Mouse (Mus musculus): ENCODE results near the gene Col5a3. TPM values are rescaled to one million over a fixed set of nuclear protein-coding genes. Genes with fewer than 3 reads are reported as not detected.

The Col5a3 gene
- polyA plus RNA-seq, 1 experiment from 2014 or later, result 1.5 TPM

GRCm38 (mm10) chr9:20758243-20758642 is 56.6 kb downstream of the Col5a3 start:
- Histone ChIP-seq H3K4me2 (replicated peaks) (no peak overlapping the region), H3K9me3 (replicated peaks) (no peaks in the 10 kb centered on the region), H3K4me3 (no peak overlapping the region), H3K9ac (no peak overlapping the region), H3K4me1 (0 out of 2 replicates have a peak, but pooled peaks cover 5% of the 10 kb centered on the region), H3K27me3 (peaks cover 3% of the 10 kb centered on the region; the same call in 1 of the 2 replicates), H3K36me3 (no peaks in the 10 kb centered on the region), H3K27ac (no peak overlapping the region)
- no peak for ATAC-seq (ENCODE audit: low FRiP score)
- WGBS, result 78% methylated on average over 2 of the region's 2 CpGs

DNA sequence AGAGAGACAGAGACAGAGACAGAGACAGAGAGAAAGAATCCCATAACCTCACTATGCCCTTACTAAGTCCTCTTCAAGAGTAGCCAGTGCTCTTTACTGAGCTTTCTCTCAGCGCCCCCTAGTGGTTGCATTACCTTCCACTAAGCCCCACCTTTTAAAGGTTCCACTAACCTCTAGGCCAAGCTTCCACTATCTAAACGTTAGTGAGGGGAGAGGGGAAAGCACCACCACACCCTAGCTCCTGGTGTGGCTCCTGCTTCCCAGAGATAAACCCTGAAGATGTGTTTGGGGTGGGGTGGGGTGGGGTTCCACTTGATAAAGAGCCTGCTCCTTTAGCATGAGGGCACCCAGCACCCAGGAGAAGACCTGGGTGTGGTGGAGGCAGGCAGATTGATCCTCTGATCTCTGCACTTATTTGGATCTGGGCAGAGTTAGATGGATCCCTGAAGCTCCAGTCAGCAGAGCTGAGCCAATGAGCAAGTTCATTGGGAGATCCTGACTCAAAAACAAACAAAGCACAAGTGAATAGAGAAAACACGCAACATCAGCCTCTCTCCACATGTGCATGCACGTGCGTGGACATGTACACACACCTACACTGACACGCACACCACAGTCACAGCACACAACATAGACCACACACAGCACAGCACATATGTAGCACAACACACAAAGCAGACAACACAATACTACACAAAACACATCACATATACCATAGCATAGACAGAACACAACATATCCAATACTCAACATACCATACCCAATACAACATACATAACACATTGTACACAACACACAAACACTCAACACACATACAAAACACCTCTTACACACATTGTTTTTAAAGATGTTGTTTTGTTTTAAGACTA is 57.5 kb downstream of the Col5a3 start:
- H3K9ac ChIP-seq, result no peak overlapping the region
- H3K36me3 ChIP-seq, result no peaks in the 10 kb centered on the region
- H3K4me1 ChIP-seq, result 0 out of 2 replicates have a peak, but pooled peaks cover 5% of the 10 kb centered on the region
- H3K9me3 ChIP-seq (replicated peaks), result no peaks in the 10 kb centered on the region
- ATAC-seq (ENCODE audit: low FRiP score), result no peak
- H3K27me3 ChIP-seq, result peaks cover 3% of the 10 kb centered on the region; the same call in 1 of the 2 replicates
- H3K27ac ChIP-seq, result no peak overlapping the region
- 67% methylated on average over 6 of the region's 6 CpGs for WGBS
- H3K4me2 ChIP-seq (replicated peaks), result no peak overlapping the region
- H3K4me3 ChIP-seq, result no peak overlapping the region

DNA sequence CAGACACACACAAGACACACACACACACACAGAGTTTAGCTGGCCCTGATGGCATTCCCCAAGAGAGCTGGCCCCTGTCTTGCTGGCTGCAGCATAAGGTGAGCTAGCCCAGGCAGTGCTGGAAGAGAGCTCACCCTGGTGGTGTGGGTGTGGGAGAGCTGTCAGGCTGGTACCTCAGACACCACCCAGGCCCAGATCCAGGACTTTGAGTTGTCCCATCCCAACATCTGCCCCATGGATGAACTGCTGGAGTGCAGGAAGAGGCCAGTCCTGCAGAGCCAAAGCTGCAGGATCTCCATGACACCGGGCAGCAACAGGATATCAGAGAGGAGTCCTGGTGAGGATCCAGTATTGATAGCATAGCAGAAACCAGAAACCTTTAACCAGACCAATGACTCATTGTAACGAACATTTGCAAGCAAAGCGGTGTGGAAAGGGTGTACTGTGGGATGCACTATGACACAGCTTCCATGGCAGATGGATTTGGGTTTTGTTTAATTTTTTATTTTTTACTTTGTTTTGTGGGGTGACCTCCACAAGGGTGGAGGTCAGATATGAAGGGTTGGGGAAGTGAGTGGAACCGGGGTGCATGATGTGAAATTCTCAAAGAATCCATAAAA is 58.7 kb downstream of the Col5a3 start:
- no peaks in the 10 kb centered on the region for H3K27me3 ChIP-seq
- H3K9me3 ChIP-seq (replicated peaks), result no peaks in the 10 kb centered on the region
- no peak overlapping the region for H3K4me3 ChIP-seq
- no peak for ATAC-seq (ENCODE audit: low FRiP score)
- 0 out of 2 replicates have a peak, but pooled peaks cover 2% of the 10 kb centered on the region for H3K4me1 ChIP-seq
- H3K9ac ChIP-seq, result no peak overlapping the region
- 87% methylated on average over 4 of the region's 4 CpGs for WGBS
- H3K36me3 ChIP-seq, result no peaks in the 10 kb centered on the region
- no peak overlapping the region for H3K27ac ChIP-seq
- H3K4me2 ChIP-seq (replicated peaks), result no peak overlapping the region

- 87% methylated on average over 2 of the region's 2 CpGs for WGBS
- no peaks in the 10 kb centered on the region for H3K36me3 ChIP-seq
- H3K27me3 ChIP-seq, result no peaks in the 10 kb centered on the region
- no peak overlapping the region for H3K27ac ChIP-seq
- no peak overlapping the region for H3K4me3 ChIP-seq
- no peak for ATAC-seq (ENCODE audit: low FRiP score)
- no peaks in the 10 kb centered on the region for H3K4me1 ChIP-seq
- H3K4me2 ChIP-seq (replicated peaks), result no peak overlapping the region
- no peaks in the 10 kb centered on the region for H3K9me3 ChIP-seq (replicated peaks)
- no peak overlapping the region for H3K9ac ChIP-seq
Measured at GRCm38 (mm10) chr9:20754335-20754734, 60.5 kb downstream of the Col5a3 start.

GRCm38 (mm10) chr9:20751477-20752029 is 63.3 kb downstream of the Col5a3 start:
- no peak overlapping the region for H3K27ac ChIP-seq
- ATAC-seq (ENCODE audit: low FRiP score), result peak; percentile 32; the same call in 1 of the 2 replicates
- peaks cover 14% of the 10 kb centered on the region for H3K4me1 ChIP-seq
- H3K9me3 ChIP-seq (replicated peaks), result no peaks in the 10 kb centered on the region
- H3K4me3 ChIP-seq, result no peak overlapping the region
- no peak overlapping the region for H3K4me2 ChIP-seq (replicated peaks)
- H3K36me3 ChIP-seq, result no peaks in the 10 kb centered on the region
- H3K9ac ChIP-seq, result no peak overlapping the region
- WGBS, result 60% methylated on average over 6 of the region's 6 CpGs
- H3K27me3 ChIP-seq, result no peaks in the 10 kb centered on the region

GRCm38 (mm10) chr9:20749213-20749612 is 65.7 kb downstream of the Col5a3 start:
- Histone ChIP-seq H3K9me3 (replicated peaks) (no peaks in the 10 kb centered on the region), H3K27ac (no peak overlapping the region), H3K4me2 (replicated peaks) (no peak overlapping the region), H3K9ac (no peak overlapping the region), H3K27me3 (peaks cover 19% of the 10 kb centered on the region), H3K4me3 (no peak overlapping the region), H3K4me1 (peaks cover 33% of the 10 kb centered on the region), H3K36me3 (no peaks in the 10 kb centered on the region)
- no peak for ATAC-seq (ENCODE audit: low FRiP score)
- 85% methylated on average over 5 of the region's 5 CpGs for WGBS

DNA sequence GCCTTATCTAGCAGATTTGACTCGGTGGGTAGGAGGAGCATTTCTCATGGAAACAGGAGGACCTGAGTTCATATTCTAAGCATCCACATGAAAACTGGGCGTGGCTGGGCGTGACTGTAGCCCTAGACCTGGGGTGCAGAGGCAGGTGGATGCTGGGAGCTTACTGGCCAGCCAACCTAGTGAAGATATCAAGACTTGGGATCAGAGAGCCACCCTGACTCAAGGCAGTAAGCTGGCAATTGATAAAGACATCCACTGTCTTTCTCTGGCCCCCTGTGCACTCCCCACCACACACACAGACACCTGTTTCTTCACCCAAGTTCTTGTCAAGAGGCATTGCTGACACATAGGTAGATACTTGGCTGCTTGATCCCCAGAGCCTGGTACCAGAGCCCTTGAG is 66.3 kb downstream of the Col5a3 start:
- no peak for ATAC-seq (ENCODE audit: low FRiP score)
- H3K27me3 ChIP-seq, result peaks cover 25% of the 10 kb centered on the region
- no peak overlapping the region for H3K4me3 ChIP-seq
- no peak overlapping the region for H3K27ac ChIP-seq
- H3K36me3 ChIP-seq, result no peaks in the 10 kb centered on the region
- peaks cover 33% of the 10 kb centered on the region for H3K4me1 ChIP-seq
- H3K9me3 ChIP-seq (replicated peaks), result no peaks in the 10 kb centered on the region
- no peak overlapping the region for H3K4me2 ChIP-seq (replicated peaks)
- WGBS, result 82% methylated on average over 3 of the region's 3 CpGs
- no peak overlapping the region for H3K9ac ChIP-seq

- Histone ChIP-seq H3K4me2 (replicated peaks) (no peak overlapping the region), H3K4me1 (peaks cover 33% of the 10 kb centered on the region), H3K9ac (no peak overlapping the region), H3K36me3 (no peaks in the 10 kb centered on the region), H3K27ac (0 out of 2 replicates have a peak overlapping the region, but pooled peaks have one; percentile 23), H3K27me3 (peaks cover 31% of the 10 kb centered on the region), H3K9me3 (replicated peaks) (no peaks in the 10 kb centered on the region), H3K4me3 (no peak overlapping the region)
- no peak for ATAC-seq (ENCODE audit: low FRiP score)
- 17% methylated on average over 3 of the region's 3 CpGs for WGBS
Measured at GRCm38 (mm10) chr9:20747682-20748081, 67.2 kb downstream of the Col5a3 start.

DNA sequence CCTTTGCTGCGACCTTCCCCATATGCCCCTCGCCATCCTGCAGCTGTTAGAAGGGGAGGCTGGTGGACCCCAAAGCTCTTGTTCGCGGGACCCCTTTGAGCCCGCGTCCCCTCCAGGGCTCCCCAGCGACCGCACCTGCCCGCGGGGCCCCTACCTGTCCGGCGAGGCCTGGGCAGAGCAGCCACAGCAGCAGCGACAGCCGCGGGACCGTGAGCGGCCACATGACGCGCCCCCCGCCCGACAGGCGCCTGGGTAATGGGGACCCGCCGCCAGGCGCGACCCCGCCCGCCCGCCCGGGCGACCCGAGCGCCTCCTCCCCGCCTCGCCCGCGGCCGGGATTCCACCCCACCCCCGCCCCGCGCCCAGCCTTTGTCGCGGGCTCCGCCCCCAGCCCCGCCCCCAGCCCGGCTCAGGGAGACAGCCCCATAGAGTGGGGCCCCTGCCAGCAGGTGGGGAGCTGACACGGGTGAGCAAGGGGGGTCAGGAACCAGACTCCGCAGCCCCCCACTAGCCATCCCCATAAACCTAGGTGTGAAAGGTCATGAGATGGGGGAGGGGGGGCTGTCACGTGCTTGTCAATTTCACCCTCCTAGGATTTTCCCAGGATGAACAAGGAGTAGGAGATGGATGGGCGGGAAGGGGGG is 68.7 kb downstream of the Col5a3 start, which contains the start of gene Olfm2:
Gene Olfm2 (minus strand): TSS at position 333 of the 644 bp plus-strand sequence.
- ATAC-seq (ENCODE audit: low FRiP score), result peak; percentile 76

GRCm38 (mm10) chr9:20745129-20745966 is 69.5 kb downstream of the Col5a3 start:
- H3K9me3 ChIP-seq (replicated peaks), result no peaks in the 10 kb centered on the region
- peak; percentile 23 for ATAC-seq (ENCODE audit: low FRiP score)
- peak overlapping the region; percentile 56 for H3K4me3 ChIP-seq
- peak overlapping the region; percentile 35; the same call in 1 of the 2 replicates for H3K27ac ChIP-seq
- peak overlapping the region; percentile 80 for H3K9ac ChIP-seq
- 11% methylated on average over 17 of the region's 17 CpGs for WGBS
- H3K4me2 ChIP-seq (replicated peaks), result peak overlapping the region; percentile 84
- H3K27me3 ChIP-seq, result peaks cover 34% of the 10 kb centered on the region
- no peaks in the 10 kb centered on the region for H3K36me3 ChIP-seq
- H3K4me1 ChIP-seq, result peaks cover 37% of the 10 kb centered on the region

More for the DNA sequence above, 68.7 kb downstream of the Col5a3 start, which contains the start of gene Olfm2:
- Histone ChIP-seq H3K27me3 (peaks cover 34% of the 10 kb centered on the region), H3K4me1 (peaks cover 33% of the 10 kb centered on the region), H3K36me3 (no peaks in the 10 kb centered on the region), H3K9me3 (replicated peaks) (no peaks in the 10 kb centered on the region), H3K4me3 (peak within 1 kb of the TSS; percentile 56), H3K4me2 (replicated peaks) (peak within 1 kb of the TSS; percentile 84), H3K27ac (peak within 1 kb of the TSS; percentile 35; the same call in 1 of the 2 replicates), H3K9ac (peak within 1 kb of the TSS; percentile 80)
- WGBS, result under 1% methylated on average over 44 of the region's 50 CpGs
